Mouse (Mus musculus) MN1 (cell line): ENCODE measurements around the gene Snx1.

Experiments
- DNase-seq: peaks from one replicate; pipeline ENCODE4 v3.0.0-alpha.2; 2016; ENCODE audit warnings: low spot score

Snx1 gene

GRCm38 (mm10) chr9:66049931-66050601 lies 76.3 kb downstream of the Snx1 start:
- no peak for DNase-seq

DNA sequence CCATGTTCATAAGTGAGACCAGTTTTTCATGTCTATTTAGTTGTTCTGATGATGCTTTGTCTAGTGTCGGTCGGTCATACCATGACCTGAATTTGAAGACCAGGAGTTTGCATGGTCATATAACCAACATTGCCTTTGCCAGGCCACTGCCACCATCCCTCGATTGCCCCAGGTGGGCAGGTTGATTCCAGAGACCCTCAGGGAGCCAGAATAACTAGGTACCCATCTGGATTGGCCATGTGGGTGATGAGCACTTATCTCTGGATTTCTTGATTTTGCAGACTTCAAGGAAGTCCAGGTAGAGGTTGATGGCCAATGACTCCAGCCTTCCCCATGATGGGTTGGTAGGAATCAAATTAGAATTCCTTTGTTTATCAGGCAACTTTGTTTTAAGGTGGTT lies 83.1 kb downstream of the Snx1 start:
- no peak for DNase-seq

DNA sequence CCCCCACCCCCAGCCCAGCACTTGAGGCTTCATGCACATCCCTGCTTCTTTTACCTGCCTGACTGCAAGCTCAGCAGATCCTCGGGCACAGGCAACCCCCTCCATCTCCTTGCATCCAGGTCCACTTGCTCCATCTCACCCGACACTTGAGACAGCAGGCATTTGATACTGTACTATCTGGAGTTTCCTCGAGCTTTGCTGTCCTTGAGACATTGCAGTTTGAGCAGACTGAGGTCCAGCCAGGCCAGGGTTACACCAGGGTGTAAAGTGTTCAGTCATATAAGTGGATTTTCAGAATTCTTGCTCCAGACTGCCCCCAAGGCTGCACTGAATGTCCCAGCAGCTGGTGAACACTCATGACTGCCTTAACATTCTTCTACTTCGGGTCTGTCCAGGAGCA lies 84.1 kb downstream of the Snx1 start:
- no peak for DNase-seq

GRCm38 (mm10) chr9:66040801-66041200 lies 85.6 kb downstream of the Snx1 start:
- DNase-seq = no peak

GRCm38 (mm10) chr9:66039290-66039689 lies 87.1 kb downstream of the Snx1 start:
- DNase-seq = no peak

GRCm38 (mm10) chr9:66038581-66038980 lies 87.8 kb downstream of the Snx1 start:
- DNase-seq = no peak
